Mouse (Mus musculus): ENCODE measurements around the gene Ppp1r11. TPM values are rescaled to one million over a fixed set of nuclear protein-coding genes. Genes with fewer than 3 reads are reported as not detected.

The Ppp1r11 gene
- total and polyA plus RNA-seq, 2 experiments from 2014 or later: 28.4 to 145 TPM

GRCm38 (mm10) chr17:36981845-36982244 is 30.3 kb upstream of the Ppp1r11 start:
- WGBS: 20% methylated on average over 4 of the region's 4 CpGs
- Histone ChIP-seq H3K36me3 (ENCODE audit: insufficient read depth, low read length) (no peaks in the 10 kb centered on the region), H3K27ac (no peak overlapping the region), H3K4me2 (ENCODE audit: low read depth, low read length) (no peak overlapping the region), H3K4me3 (ENCODE audit: low read length) (no peak overlapping the region), H3K9me3 (ENCODE audit: low read length) (no peaks in the 10 kb centered on the region), H3K9ac (replicated peaks; ENCODE audit: low read length) (no peak overlapping the region), H3K27me3 (ENCODE audit: insufficient read depth, low read length) (no peaks in the 10 kb centered on the region), H3K4me1 (ENCODE audit: insufficient read depth, low read length) (0 out of 2 replicates have a peak, but pooled peaks cover 4% of the 10 kb centered on the region)
- ATAC-seq (no peak), DNase-seq (ENCODE audit: low spot score) (no peak)
- TF ChIP-seq CTCF (IDR thresholded peaks at IDR 0.05; ENCODE audit: low read depth): no peak

DNA sequence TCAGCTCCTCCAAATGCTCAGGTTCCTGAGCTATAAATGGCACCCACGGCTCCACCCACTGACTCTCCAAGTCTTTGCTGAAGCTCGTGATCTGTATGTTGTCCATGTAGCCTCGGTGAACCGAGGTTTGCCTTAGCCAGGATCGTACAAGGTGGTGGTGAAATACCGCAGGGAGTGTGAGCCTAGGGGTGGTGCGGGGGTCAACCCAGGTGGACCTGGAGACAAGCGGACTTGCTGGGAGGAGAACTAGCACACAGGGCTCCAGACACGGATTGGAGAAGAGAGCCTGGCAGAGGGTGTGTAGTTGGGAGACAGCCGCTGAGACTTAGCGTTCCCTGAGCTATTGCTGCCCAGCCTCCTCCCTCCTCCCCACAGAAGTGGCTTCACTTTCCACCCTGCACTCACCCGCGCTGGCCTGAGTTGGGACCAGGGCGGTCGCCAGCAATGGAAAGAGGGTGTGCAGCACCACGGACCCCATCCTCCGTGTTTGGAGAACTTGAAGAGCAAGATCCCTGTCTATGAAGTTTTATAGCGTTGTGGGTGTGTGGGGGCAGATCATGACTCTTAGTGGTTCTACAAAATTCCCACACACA is 29.8 kb upstream of the Ppp1r11 start, which contains the start of gene 2410137M14Rik:
Gene 2410137M14Rik (minus strand): TSS at position 17 of the 593 bp plus-strand sequence.
- Histone ChIP-seq H3K4me3 (ENCODE audit: low read length) (no peak within 1 kb of the TSS), H3K9me3 (ENCODE audit: low read length) (no peaks in the 10 kb centered on the region), H3K4me1 (ENCODE audit: insufficient read depth, low read length) (0 out of 2 replicates have a peak, but pooled peaks cover 4% of the 10 kb centered on the region), H3K27ac (no peak within 1 kb of the TSS), H3K27me3 (ENCODE audit: insufficient read depth, low read length) (no peaks in the 10 kb centered on the region), H3K36me3 (ENCODE audit: insufficient read depth, low read length) (no peaks in the 10 kb centered on the region), H3K4me2 (ENCODE audit: low read depth, low read length) (no peak within 1 kb of the TSS), H3K9ac (replicated peaks; ENCODE audit: low read length) (no peak within 1 kb of the TSS)
- ATAC-seq (no peak), DNase-seq (ENCODE audit: low spot score) (no peak)
- TF ChIP-seq CTCF (IDR thresholded peaks at IDR 0.05; ENCODE audit: low read depth): no peak
- WGBS: 21% methylated on average over 18 of the region's 18 CpGs

- 71% methylated on average over 8 of the region's 8 CpGs for WGBS
Measured at GRCm38 (mm10) chr17:36973271-36973787, 21.8 kb upstream of the Ppp1r11 start.

GRCm38 (mm10) chr17:36972791-36973190 is 21.2 kb upstream of the Ppp1r11 start:
- no peaks in the 10 kb centered on the region for H3K36me3 ChIP-seq (ENCODE audit: insufficient read depth, low read length)
- no peaks in the 10 kb centered on the region for H3K9me3 ChIP-seq (ENCODE audit: low read length)
- TF ChIP-seq CTCF (IDR thresholded peaks at IDR 0.05; ENCODE audit: low read depth): no peak
- H3K4me1 ChIP-seq (ENCODE audit: insufficient read depth, low read length): no peaks in the 10 kb centered on the region
- no peak overlapping the region for H3K27ac ChIP-seq
- H3K27me3 ChIP-seq (ENCODE audit: insufficient read depth, low read length): no peaks in the 10 kb centered on the region
- DNase-seq (ENCODE audit: low spot score): no peak
- 85% methylated on average over 3 of the region's 3 CpGs for WGBS
- no peak overlapping the region for H3K9ac ChIP-seq (replicated peaks; ENCODE audit: low read length)
- H3K4me2 ChIP-seq (ENCODE audit: low read depth, low read length): no peak overlapping the region
- no peak for ATAC-seq
- no peak overlapping the region for H3K4me3 ChIP-seq (ENCODE audit: low read length)

More at GRCm38 (mm10) chr17:36973271-36973787, 21.8 kb upstream of the Ppp1r11 start:
- no peaks in the 10 kb centered on the region for H3K36me3 ChIP-seq (ENCODE audit: insufficient read depth, low read length)
- no peak overlapping the region for H3K4me2 ChIP-seq (ENCODE audit: low read depth, low read length)
- no peaks in the 10 kb centered on the region for H3K27me3 ChIP-seq (ENCODE audit: insufficient read depth, low read length)
- no peaks in the 10 kb centered on the region for H3K9me3 ChIP-seq (ENCODE audit: low read length)
- H3K4me3 ChIP-seq (ENCODE audit: low read length): no peak overlapping the region
- H3K27ac ChIP-seq: no peak overlapping the region
- ATAC-seq: no peak
- no peaks in the 10 kb centered on the region for H3K4me1 ChIP-seq (ENCODE audit: insufficient read depth, low read length)
- no peak for DNase-seq (ENCODE audit: low spot score)
- H3K9ac ChIP-seq (replicated peaks; ENCODE audit: low read length): no peak overlapping the region
- TF ChIP-seq CTCF (IDR thresholded peaks at IDR 0.05; ENCODE audit: low read depth): no peak

DNA sequence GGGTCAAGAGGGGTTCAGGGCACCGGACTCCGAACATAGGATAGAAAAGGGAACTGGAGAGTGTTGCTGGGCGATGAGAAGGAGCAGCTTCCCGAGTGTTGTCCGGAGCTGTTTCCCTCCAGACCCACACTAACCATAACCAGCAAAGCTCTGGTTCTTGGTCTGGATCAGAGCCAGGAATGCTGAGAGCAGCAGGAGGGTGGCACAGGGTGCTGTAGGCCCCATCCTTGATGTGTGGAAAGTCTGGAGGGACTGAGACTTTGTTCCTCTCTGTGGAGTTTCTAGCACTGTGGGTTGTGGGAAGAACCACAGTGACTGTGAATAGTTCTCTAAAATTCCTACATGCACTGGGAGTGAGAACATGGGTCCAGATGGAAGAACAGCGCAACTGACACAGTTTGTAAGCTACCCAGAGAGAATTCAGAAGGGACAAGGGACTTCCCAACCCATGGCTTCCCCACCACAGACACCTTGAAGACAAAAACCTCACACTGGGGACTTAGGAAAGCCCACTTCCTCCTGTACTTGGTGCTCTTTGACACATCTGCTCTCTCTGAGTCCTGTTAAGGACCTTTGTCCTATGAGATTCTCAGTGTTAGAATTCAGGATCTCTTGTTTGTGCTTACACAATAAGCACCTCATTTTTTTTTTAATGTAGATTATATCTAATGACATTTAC is 19.8 kb upstream of the Ppp1r11 start:
- H3K36me3 ChIP-seq (ENCODE audit: insufficient read depth, low read length): no peaks in the 10 kb centered on the region
- no peak for TF ChIP-seq CTCF (IDR thresholded peaks at IDR 0.05; ENCODE audit: low read depth)
- 85% methylated on average over 6 of the region's 6 CpGs for WGBS
- no peak overlapping the region for H3K27ac ChIP-seq
- no peak overlapping the region for H3K4me2 ChIP-seq (ENCODE audit: low read depth, low read length)
- no peak overlapping the region for H3K9ac ChIP-seq (replicated peaks; ENCODE audit: low read length)
- no peak for DNase-seq (ENCODE audit: low spot score)
- no peaks in the 10 kb centered on the region for H3K4me1 ChIP-seq (ENCODE audit: insufficient read depth, low read length)
- no peak overlapping the region for H3K4me3 ChIP-seq (ENCODE audit: low read length)
- ATAC-seq: no peak
- H3K9me3 ChIP-seq (ENCODE audit: low read length): no peaks in the 10 kb centered on the region
- H3K27me3 ChIP-seq (ENCODE audit: insufficient read depth, low read length): no peaks in the 10 kb centered on the region

DNA sequence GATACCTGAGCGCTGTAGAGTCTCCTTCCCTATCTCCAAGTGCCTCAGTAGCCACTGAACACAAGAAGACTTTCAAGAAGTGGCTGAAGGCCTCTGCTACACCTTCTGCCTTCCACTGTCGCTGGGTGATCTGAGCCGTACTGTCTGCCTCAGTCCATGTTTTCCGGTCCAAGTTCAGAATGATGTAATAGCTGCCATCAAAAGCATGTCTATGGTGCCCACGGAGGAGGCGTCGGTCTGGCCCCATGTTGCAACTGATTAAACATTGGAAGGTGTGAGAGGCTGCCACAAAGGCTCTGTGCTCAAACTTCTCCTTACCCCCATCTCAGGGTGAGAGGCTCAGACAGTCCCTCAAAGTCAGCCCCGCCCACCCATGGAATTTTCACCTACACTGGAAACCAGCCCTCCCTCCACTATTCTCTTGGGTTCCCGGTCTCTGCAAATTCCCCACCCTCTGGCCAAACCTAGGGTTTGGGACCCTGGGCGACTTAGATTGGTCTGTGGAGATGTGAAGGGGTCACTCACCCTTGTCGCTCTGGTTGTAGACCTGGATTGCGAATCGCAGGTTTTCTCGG is 18.9 kb upstream of the Ppp1r11 start:
- H3K27ac ChIP-seq: no peak overlapping the region
- WGBS: 86% methylated on average over 14 of the region's 14 CpGs
- TF ChIP-seq CTCF (IDR thresholded peaks at IDR 0.05; ENCODE audit: low read depth): no peak
- H3K27me3 ChIP-seq (ENCODE audit: insufficient read depth, low read length): no peaks in the 10 kb centered on the region
- no peak for DNase-seq (ENCODE audit: low spot score)
- H3K9me3 ChIP-seq (ENCODE audit: low read length): no peaks in the 10 kb centered on the region
- no peaks in the 10 kb centered on the region for H3K4me1 ChIP-seq (ENCODE audit: insufficient read depth, low read length)
- H3K4me2 ChIP-seq (ENCODE audit: low read depth, low read length): no peak overlapping the region
- no peak for ATAC-seq
- no peak overlapping the region for H3K9ac ChIP-seq (replicated peaks; ENCODE audit: low read length)
- no peaks in the 10 kb centered on the region for H3K36me3 ChIP-seq (ENCODE audit: insufficient read depth, low read length)
- no peak overlapping the region for H3K4me3 ChIP-seq (ENCODE audit: low read length)
